Mouse (Mus musculus) forebrain, embryonic 14.5 days (tissue): ENCODE results near the gene Pcbp2. TPM values are rescaled to one million over a fixed set of nuclear protein-coding genes. Genes with fewer than 3 reads are reported as not detected.

Experiments
- ATAC-seq: fragments of 200-750 bp; cut with Nextera tagmentation; 2 replicates; pipeline ENCODE4 v1.8.0; 2017; ENCODE audit warnings: mild to moderate bottlenecking, moderate library complexity
- DNase-seq: peaks from one replicate; pipeline ENCODE4 v3.0.0-alpha.2; 2015; ENCODE audit warnings: low spot score
- H3K27ac ChIP-seq: fragments of 300-500 bp; sonication (generic); 2 replicates; pipeline ENCODE4 v1.5.1; 2014; ENCODE audit warnings: low read depth, mild to moderate bottlenecking, control low read depth, low read length, moderate library complexity
- H3K27me3 ChIP-seq: fragments of 300-500 bp; sonication (generic); replicated peaks from 2 replicates; pipeline ENCODE4 v1.6.1; 2014; ENCODE audit warnings: low read length, control low read depth, mixed read lengths; ENCODE audit not compliant: control insufficient read depth, insufficient read depth
- H3K36me3 ChIP-seq: fragments of 300-500 bp; sonication (generic); 2 replicates; pipeline ENCODE4 v1.6.1; 2014; ENCODE audit warnings: low read length, control low read depth; ENCODE audit not compliant: control insufficient read depth, insufficient read depth
- H3K4me1 ChIP-seq: fragments of 300-500 bp; sonication (generic); 2 replicates; pipeline ENCODE4 v1.6.1; 2014; ENCODE audit warnings: antibody characterized with exemption, low read length, control low read depth; ENCODE audit not compliant: control insufficient read depth, insufficient read depth
- H3K4me2 ChIP-seq: fragments of 300-500 bp; sonication (generic); 2 replicates; pipeline ENCODE4 v1.6.1; 2014; ENCODE audit warnings: mild to moderate bottlenecking, control low read depth, low read length
- H3K4me3 ChIP-seq: fragments of 300-500 bp; sonication (generic); 2 replicates; pipeline ENCODE4 v1.5.1; 2014; ENCODE audit warnings: low read depth, low read length, control low read depth
- H3K9ac ChIP-seq: fragments of 300-500 bp; sonication (generic); 2 replicates; pipeline ENCODE4 v1.6.1; 2014; ENCODE audit warnings: mild to moderate bottlenecking, low read length, control low read depth, moderate library complexity
- H3K9me3 ChIP-seq: fragments of 300-500 bp; sonication (generic); replicated peaks from 2 replicates; pipeline ENCODE4 v1.6.1; 2016; ENCODE audit warnings: low read length, control low read depth, mixed read lengths; ENCODE audit not compliant: control insufficient read depth
- WGBS: fragments of 180-500 bp; shearing (Covaris S2); extraction: QIAGEN DNeasy Blood & Tissue Kit; methylation state at CpG from one replicate; pipeline ENCODE4 v1.1.7; 2014; 5-methylcytosine and 5-hydroxymethylcytosine counted together
- polyA plus RNA-seq: library from polyadenylated mRNA; unstranded; fragments of >200 nt; fragmentation: Nextera tagmentation; extraction: Ambion mirVana; gene quantifications from 2 replicates; pipeline ENCODE4 v1.2.1, GENCODE M21; 2014

Pcbp2 gene
- polyA plus RNA-seq, 1 experiment from 2014 or later: 226 TPM

GRCm38 (mm10) chr15:102531586-102531985 lies 61.2 kb downstream of the Pcbp2 start:
- H3K27ac ChIP-seq: no peak overlapping the region
- peaks cover 74% of the 10 kb centered on the region for H3K36me3 ChIP-seq
- WGBS: 94% methylated on average over 4 of the region's 4 CpGs

DNA sequence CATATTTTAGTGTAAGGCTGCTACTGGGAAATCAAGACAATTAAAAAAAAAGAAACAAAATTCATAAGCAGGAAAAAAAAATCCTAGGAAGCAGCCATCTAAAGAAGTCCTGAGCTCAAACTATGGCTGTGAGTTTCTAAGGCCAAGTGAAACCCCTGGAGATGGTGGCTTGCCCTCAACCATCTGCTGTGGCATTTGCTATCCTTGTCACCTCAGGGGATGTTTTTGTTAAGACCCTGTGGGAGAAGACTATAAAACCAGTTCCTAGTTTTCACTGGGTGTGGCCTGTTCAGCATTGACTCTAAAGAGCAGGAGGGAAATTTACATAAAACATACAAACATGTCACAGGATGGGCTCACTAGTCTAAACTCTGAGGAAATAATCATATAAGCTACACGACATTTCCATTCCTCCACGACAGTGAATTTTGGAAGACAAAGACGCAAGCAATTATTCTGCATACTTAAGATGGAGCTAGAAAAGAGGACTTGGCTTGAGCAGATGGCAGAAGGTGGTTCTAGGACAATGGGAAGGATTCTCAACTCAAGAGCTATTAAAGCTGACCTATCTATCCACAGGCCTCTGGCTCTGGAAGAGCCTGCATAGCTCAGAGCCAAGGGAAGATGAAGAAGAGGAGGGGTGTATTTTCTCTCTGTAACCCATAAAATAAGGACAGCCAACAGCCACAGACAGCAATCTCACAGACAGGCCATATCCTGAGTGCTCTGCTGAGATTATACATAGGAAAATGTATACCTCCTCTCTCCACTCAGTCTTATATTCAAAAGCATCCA lies 62.0 kb downstream of the Pcbp2 start:
- DNase-seq (no peak), ATAC-seq (no peak)
- H3K27ac ChIP-seq: no peak overlapping the region
- H3K9me3 ChIP-seq: no peaks in the 10 kb centered on the region
- H3K4me2 ChIP-seq: no peak overlapping the region
- no peaks in the 10 kb centered on the region for H3K4me1 ChIP-seq
- H3K9ac ChIP-seq: no peak overlapping the region
- no peaks in the 10 kb centered on the region for H3K27me3 ChIP-seq
- no peak overlapping the region for H3K4me3 ChIP-seq
- WGBS: 84% methylated on average over 3 of the region's 3 CpGs
- peaks cover 78% of the 10 kb centered on the region for H3K36me3 ChIP-seq

More at GRCm38 (mm10) chr15:102531586-102531985, 61.2 kb downstream of the Pcbp2 start:
- no peaks in the 10 kb centered on the region for H3K9me3 ChIP-seq
- ATAC-seq (no peak), DNase-seq (no peak)
- no peak overlapping the region for H3K9ac ChIP-seq
- no peak overlapping the region for H3K4me3 ChIP-seq
- no peak overlapping the region for H3K4me2 ChIP-seq
- no peaks in the 10 kb centered on the region for H3K27me3 ChIP-seq
- H3K4me1 ChIP-seq: no peaks in the 10 kb centered on the region

- H3K9me3 ChIP-seq: no peaks in the 10 kb centered on the region
- H3K36me3 ChIP-seq: peaks cover 77% of the 10 kb centered on the region
- 93% methylated on average over 7 of the region's 7 CpGs for WGBS
- no peak overlapping the region for H3K9ac ChIP-seq
- H3K4me1 ChIP-seq: no peaks in the 10 kb centered on the region
- no peak overlapping the region for H3K4me3 ChIP-seq
- H3K4me2 ChIP-seq: no peak overlapping the region
- DNase-seq (no peak), ATAC-seq (no peak)
- no peak overlapping the region for H3K27ac ChIP-seq
- no peaks in the 10 kb centered on the region for H3K27me3 ChIP-seq
These were observed 63.6 kb downstream of the Pcbp2 start for GRCm38 (mm10) chr15:102533926-102534325.

DNA sequence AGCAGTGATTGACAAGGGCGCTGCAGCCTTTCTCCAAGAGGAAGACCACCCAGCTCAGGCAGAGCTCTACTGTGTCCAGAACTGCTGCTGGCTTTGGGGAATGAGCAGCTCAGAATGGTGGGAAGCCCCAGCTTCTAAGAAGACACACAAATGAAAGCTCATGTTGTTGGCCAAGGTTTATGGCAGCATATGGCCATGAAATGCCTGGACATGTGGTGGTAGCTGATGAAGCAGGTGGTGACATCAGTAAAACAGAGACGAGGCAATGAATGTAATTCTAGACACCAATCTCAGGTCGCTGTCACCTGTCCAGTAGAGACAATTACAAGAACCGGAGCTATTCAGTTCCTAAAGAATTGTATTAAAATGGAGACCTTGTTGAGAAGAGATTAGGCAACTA lies 74.5 kb downstream of the Pcbp2 start:
- WGBS: 77% methylated on average over 4 of the region's 4 CpGs
- H3K9me3 ChIP-seq: no peaks in the 10 kb centered on the region
- no peak overlapping the region for H3K27ac ChIP-seq
- no peak overlapping the region for H3K4me2 ChIP-seq
- ATAC-seq (no peak), DNase-seq (peak; percentile 54)
- no peak overlapping the region for H3K9ac ChIP-seq
- peaks cover 11% of the 10 kb centered on the region; the same call in 1 of the 2 replicates for H3K4me1 ChIP-seq
- peaks cover 37% of the 10 kb centered on the region for H3K36me3 ChIP-seq
- no peaks in the 10 kb centered on the region for H3K27me3 ChIP-seq
- no peak overlapping the region for H3K4me3 ChIP-seq

- Histone ChIP-seq H3K9me3 (no peaks in the 10 kb centered on the region), H3K4me2 (no peak overlapping the region), H3K36me3 (peaks cover 27% of the 10 kb centered on the region), H3K4me1 (peaks cover 11% of the 10 kb centered on the region; the same call in 1 of the 2 replicates), H3K9ac (no peak overlapping the region), H3K4me3 (no peak overlapping the region), H3K27me3 (no peaks in the 10 kb centered on the region), H3K27ac (peak overlapping the region; percentile 89)
- no peak for DNase-seq
- no peak for ATAC-seq
- 76% methylated on average over 3 of the region's 3 CpGs for WGBS
These were observed 75.9 kb downstream of the Pcbp2 start for GRCm38 (mm10) chr15:102546246-102546645.

- Histone ChIP-seq H3K27ac (peak overlapping the region; percentile 89), H3K4me3 (no peak overlapping the region), H3K4me1 (peaks cover 11% of the 10 kb centered on the region; the same call in 1 of the 2 replicates), H3K9me3 (no peaks in the 10 kb centered on the region), H3K4me2 (no peak overlapping the region), H3K36me3 (peaks cover 29% of the 10 kb centered on the region), H3K27me3 (no peaks in the 10 kb centered on the region), H3K9ac (no peak overlapping the region)
- ATAC-seq (peak; percentile 88), DNase-seq (peak; percentile 92)
- WGBS: 62% methylated on average over 3 of the region's 3 CpGs
These were observed 76.5 kb downstream of the Pcbp2 start for GRCm38 (mm10) chr15:102546677-102547427.

GRCm38 (mm10) chr15:102547478-102547877 lies 77.1 kb downstream of the Pcbp2 start:
- no peak overlapping the region for H3K9ac ChIP-seq
- H3K9me3 ChIP-seq: no peaks in the 10 kb centered on the region
- peak overlapping the region; percentile 89 for H3K27ac ChIP-seq
- no peak overlapping the region for H3K4me3 ChIP-seq
- peaks cover 35% of the 10 kb centered on the region for H3K36me3 ChIP-seq
- DNase-seq: peak; percentile 65
- 57% methylated on average over 3 of the region's 3 CpGs for WGBS
- H3K4me1 ChIP-seq: peaks cover 11% of the 10 kb centered on the region; the same call in 1 of the 2 replicates
- no peaks in the 10 kb centered on the region for H3K27me3 ChIP-seq
- ATAC-seq: peak; percentile 80
- H3K4me2 ChIP-seq: no peak overlapping the region
